Mouse (Mus musculus) forebrain, embryonic 12.5 days (tissue): ENCODE measurements around the gene Gja3. TPM values are rescaled to one million over a fixed set of nuclear protein-coding genes. Genes with fewer than 3 reads are reported as not detected.

Experiments
- ATAC-seq: fragments of 200-750 bp; cut with Nextera tagmentation; 2 replicates; pipeline ENCODE4 v1.8.0; 2017; ENCODE audit warnings: moderate TSS enrichment; ENCODE audit not compliant: low FRiP score
- H3K27ac ChIP-seq: fragments of 300-500 bp; sonication (generic); 2 replicates; pipeline ENCODE4 v1.5.1; 2016; ENCODE audit warnings: mild to moderate bottlenecking
- H3K27me3 ChIP-seq: fragments of 300-500 bp; sonication (generic); 2 replicates; pipeline ENCODE4 v1.6.1; 2016; ENCODE audit warnings: mild to moderate bottlenecking
- H3K36me3 ChIP-seq: fragments of 300-500 bp; sonication (generic); replicated peaks from 2 replicates; pipeline ENCODE4 v1.6.1; 2016; ENCODE audit warnings: mild to moderate bottlenecking
- H3K4me1 ChIP-seq: fragments of 300-500 bp; sonication (generic); 2 replicates; pipeline ENCODE4 v1.6.1; 2016
- H3K4me2 ChIP-seq: fragments of 300-500 bp; sonication (generic); 2 replicates; pipeline ENCODE4 v1.6.1; 2016; ENCODE audit warnings: mild to moderate bottlenecking, moderate library complexity
- H3K4me3 ChIP-seq: fragments of 300-500 bp; sonication (generic); replicated peaks from 2 replicates; pipeline ENCODE4 v1.5.1; 2016; ENCODE audit warnings: mild to moderate bottlenecking
- H3K9ac ChIP-seq: fragments of 300-500 bp; sonication (generic); 2 replicates; pipeline ENCODE4 v1.6.1; 2016; ENCODE audit warnings: mild to moderate bottlenecking
- H3K9me3 ChIP-seq: fragments of 300-500 bp; sonication (generic); 2 replicates; pipeline ENCODE4 v1.6.1; 2016
- WGBS: fragments of 180-500 bp; shearing (Covaris S2); methylation state at CpG from one replicate; pipeline ENCODE4 v1.1.7; 2016; 5-methylcytosine and 5-hydroxymethylcytosine counted together
- polyA plus RNA-seq: library from polyadenylated mRNA; unstranded; fragments of >200 nt; fragmentation: Nextera tagmentation; extraction: Ambion mirVana; gene quantifications from 2 replicates; pipeline ENCODE4 v1.2.1, GENCODE M21; 2016

The Gja3 gene
- 0.37 and 0.46 TPM in 2 replicates for polyA plus RNA-seq

DNA sequence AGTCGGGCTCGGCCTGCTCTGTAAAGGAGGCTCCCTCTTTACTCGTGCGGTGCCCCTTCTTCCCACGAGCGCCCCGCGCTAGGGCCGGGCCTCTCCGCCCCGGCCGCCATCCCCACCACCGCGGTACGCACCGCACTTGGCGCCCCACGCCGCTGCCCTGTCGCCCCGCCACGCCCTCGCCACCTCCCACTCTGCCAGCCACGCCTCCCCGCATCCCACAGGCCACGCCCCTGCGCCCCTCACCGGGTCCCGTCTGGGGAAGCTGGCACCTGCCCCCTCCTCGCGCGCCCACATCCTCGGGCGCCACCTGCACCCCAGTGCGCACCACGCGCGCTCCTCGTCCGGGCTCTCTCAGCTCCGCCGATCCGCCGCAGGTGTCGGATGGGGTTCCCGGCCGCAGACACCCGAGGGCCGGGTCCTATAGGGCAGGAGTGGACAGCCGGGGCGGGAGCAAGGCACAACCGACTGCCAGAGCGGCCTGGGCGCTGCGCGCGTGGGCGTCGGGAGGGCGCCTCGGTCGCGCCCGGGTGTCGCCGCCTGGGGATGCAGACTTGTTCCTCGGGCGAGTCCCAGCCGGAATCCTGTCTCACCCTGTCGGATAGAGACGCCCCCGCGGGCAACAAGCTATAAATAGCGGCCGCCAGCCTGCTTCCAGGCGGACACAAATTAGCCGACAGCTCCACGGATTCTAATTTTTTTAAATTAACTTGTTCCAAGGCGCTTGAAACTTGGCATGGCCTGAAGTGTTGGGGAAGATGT, at the start of gene Gja3:
TSS of gene Gja3 (minus strand) at position 538 of the 759 bp plus-strand sequence.
- Histone ChIP-seq H3K27ac (no peak within 1 kb of the TSS), H3K9ac (peak within 1 kb of the TSS; percentile 44)
- ATAC-seq = peak; percentile 53

DNA sequence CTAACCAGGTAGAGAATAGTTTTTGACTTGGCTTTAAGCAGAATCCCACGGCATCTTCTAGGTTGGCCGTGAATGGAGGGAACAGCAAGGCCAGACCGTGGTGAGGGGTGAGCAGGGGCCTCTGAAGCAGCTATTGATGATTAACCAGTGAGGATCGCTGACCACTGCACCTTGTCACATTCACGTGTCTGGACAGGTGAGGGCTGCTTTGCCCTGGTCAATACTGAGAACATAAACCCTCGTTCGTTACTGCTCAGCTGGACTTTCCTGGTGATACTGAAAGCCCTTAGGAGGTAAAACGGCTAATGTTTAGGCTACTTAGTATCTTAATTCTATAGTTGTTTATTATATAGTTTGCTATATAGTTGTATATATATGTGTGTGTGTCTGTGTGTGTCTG, 49.2 kb upstream of the Gja3 start:
- no peak overlapping the region for H3K4me3 ChIP-seq
- H3K9ac ChIP-seq = no peak overlapping the region
- H3K27me3 ChIP-seq = peaks cover 64% of the 10 kb centered on the region
- no peaks in the 10 kb centered on the region for H3K36me3 ChIP-seq
- H3K9me3 ChIP-seq = no peaks in the 10 kb centered on the region
- no peak for ATAC-seq
- WGBS = 80% methylated on average over 8 of the region's 8 CpGs
- H3K27ac ChIP-seq = no peak overlapping the region
- H3K4me2 ChIP-seq = no peak overlapping the region
- H3K4me1 ChIP-seq = peaks cover 17% of the 10 kb centered on the region

More for the DNA sequence above, at the start of gene Gja3:
- Histone ChIP-seq H3K36me3 (no peaks in the 10 kb centered on the region), H3K27me3 (peaks cover 50% of the 10 kb centered on the region), H3K4me1 (peaks cover 10% of the 10 kb centered on the region), H3K9me3 (no peaks in the 10 kb centered on the region), H3K4me3 (peak within 1 kb of the TSS; percentile 56), H3K4me2 (peak within 1 kb of the TSS; percentile 89)
- under 1% methylated on average over 78 of the region's 79 CpGs for WGBS

DNA sequence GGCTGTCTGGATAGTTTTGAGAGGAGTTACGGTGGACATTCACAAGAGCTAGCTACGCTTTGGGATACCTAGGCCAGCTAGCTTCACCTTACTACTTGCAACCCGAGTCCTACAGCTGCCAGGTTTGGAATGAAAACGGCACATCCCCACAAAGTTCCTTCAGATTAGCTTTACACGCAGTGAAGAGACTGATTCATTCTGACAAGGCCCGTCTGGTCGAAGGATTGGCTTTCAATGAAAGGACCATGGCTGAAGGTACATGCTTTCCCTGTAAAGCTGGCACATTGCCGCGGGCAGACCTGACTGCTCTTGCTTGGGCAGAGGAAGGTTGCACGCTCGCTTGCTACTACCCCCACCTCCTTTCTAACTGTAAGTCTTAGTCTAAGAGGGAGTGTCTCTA, 47.8 kb upstream of the Gja3 start:
- H3K9ac ChIP-seq = no peak overlapping the region
- H3K4me3 ChIP-seq = no peak overlapping the region
- no peaks in the 10 kb centered on the region for H3K36me3 ChIP-seq
- no peaks in the 10 kb centered on the region for H3K9me3 ChIP-seq
- H3K4me2 ChIP-seq = no peak overlapping the region
- no peak overlapping the region for H3K27ac ChIP-seq
- 45% methylated on average over 11 of the region's 11 CpGs for WGBS
- H3K4me1 ChIP-seq = peaks cover 17% of the 10 kb centered on the region
- peaks cover 70% of the 10 kb centered on the region for H3K27me3 ChIP-seq
- ATAC-seq = no peak

DNA sequence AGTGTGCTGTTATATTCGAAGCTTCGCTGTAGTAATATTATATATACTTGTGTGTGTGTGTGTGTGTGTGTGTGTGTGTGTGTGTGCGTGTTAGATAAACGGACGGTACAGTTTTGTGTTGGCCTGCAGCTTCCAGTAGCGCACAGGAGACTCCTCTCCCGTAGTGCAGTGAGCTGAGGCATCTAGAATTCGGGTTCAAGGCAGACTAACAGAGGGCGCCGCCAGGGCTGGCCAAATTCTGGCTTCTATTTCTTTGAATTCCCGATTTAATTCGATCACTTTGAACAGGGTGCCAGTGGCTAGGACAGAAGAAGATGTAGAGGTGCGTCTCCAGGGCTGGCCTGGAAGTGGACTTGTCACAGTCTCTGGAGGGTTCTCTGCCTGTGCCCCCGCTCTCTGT, 47.2 kb upstream of the Gja3 start:
- WGBS = 14% methylated on average over 14 of the region's 14 CpGs
- ATAC-seq = no peak
- Histone ChIP-seq H3K4me1 (peaks cover 17% of the 10 kb centered on the region), H3K9ac (no peak overlapping the region), H3K4me2 (peak overlapping the region; percentile 100), H3K27ac (no peak overlapping the region), H3K36me3 (no peaks in the 10 kb centered on the region), H3K27me3 (peaks cover 72% of the 10 kb centered on the region), H3K9me3 (no peaks in the 10 kb centered on the region), H3K4me3 (peak overlapping the region; percentile 60)

DNA sequence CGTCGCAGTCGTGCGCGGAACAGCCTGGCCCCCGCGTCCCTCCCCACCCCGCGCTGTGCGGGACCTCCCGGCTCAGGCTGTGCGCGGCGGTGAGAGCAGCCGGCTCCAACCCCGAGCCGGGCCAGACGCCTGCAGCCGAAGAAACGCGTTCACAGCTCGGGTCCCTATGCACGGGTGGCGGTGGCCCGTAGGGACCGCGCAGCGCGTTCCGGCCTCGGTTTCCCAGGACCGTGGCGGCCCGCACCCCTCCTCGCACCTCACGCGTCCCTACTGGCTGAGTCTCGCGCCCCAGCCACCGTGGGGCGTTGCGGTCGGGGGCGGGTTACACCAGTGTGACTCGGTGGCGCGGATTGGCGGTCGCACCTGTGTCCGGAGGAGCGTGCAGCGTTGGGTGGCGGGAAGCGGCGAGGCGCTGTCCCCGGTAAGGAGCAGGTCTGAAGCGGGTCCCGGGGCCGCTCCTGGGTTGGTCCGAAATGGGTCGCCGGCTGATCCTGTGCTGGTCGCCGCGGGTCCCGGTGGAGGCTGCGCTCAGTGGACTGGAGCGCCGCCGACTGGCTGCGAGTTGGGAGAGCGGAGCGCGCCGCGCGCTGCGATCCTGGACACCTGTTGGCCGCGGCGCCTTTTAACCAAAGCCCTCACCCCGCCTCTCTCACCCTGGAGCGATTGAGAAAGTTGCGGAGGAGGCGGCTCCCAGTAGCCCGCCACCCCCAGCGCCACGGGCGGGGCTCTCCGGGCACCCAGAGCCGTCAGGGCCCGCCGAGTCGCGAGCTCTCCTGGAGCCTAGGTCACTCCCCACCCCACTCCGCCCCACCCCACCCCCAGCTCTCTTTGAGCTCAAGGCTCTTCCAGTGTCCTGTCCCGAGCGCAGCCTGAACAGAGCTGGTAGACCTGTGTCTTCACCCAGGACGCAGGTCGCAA, 46.5 kb upstream of the Gja3 start, which contains the start of gene Gjb2:
TSS of gene Gjb2 (minus strand) at position 597 of the 918 bp plus-strand sequence.
- under 1% methylated on average over 99 of the region's 101 CpGs for WGBS
- peak within 1 kb of the TSS; percentile 100 for H3K4me2 ChIP-seq
- H3K27ac ChIP-seq = no peak within 1 kb of the TSS
- H3K4me1 ChIP-seq = peaks cover 17% of the 10 kb centered on the region
- H3K9me3 ChIP-seq = no peaks in the 10 kb centered on the region
- ATAC-seq = peak; percentile 55; the same call in 1 of the 2 replicates
- H3K9ac ChIP-seq = peak within 1 kb of the TSS; percentile 49
- peaks cover 72% of the 10 kb centered on the region for H3K27me3 ChIP-seq
- H3K36me3 ChIP-seq = no peaks in the 10 kb centered on the region
- H3K4me3 ChIP-seq = peak within 1 kb of the TSS; percentile 60

DNA sequence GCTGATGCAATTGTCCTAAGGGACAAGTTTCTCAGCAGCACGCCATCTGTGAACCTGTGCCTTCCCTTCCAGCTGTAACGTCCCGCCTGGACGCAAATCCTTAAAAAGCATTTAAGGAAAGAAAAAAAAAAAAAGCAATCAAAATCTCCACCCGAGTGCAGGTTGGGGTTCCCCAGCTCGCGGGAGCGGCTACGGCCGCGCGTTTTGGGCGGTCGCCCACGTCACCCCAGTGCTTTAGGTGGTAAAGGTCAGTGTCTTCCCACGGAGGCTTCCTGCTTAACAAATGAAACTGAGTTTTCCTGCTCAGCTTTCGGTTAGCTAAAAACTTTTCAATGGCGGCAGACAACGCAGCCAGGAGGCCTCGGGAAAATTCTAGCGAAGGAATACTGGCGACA, 45.8 kb upstream of the Gja3 start:
- H3K36me3 ChIP-seq = no peaks in the 10 kb centered on the region
- H3K4me2 ChIP-seq = peak overlapping the region; percentile 100
- H3K4me1 ChIP-seq = peaks cover 17% of the 10 kb centered on the region
- H3K4me3 ChIP-seq = peak overlapping the region; percentile 60
- no peaks in the 10 kb centered on the region for H3K9me3 ChIP-seq
- H3K27ac ChIP-seq = no peak overlapping the region
- H3K27me3 ChIP-seq = peaks cover 72% of the 10 kb centered on the region
- no peak for ATAC-seq
- peak overlapping the region; percentile 49; the same call in 1 of the 2 replicates for H3K9ac ChIP-seq
- WGBS = 1% methylated on average over 22 of the region's 22 CpGs

DNA sequence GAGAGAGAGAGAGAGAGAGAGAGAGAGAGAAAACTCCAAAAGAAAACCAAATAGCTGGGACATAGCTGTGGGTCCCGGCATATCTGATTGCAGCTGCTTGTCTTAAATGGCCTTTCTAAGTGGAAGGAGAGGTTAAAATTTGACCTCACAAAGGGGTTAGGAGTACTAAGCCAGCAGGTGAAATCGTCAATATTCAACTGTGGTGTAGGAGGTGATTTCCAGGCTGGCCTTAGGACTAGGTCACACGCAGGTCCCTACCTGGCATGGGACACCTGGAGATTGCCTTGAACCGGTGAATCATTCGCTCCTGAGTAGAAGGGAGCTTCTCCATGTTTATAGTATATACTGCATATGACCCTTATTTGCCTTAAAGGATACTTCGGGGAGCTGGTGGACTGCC, 45.2 kb upstream of the Gja3 start:
- no peak overlapping the region for H3K4me2 ChIP-seq
- no peak overlapping the region for H3K27ac ChIP-seq

DNA sequence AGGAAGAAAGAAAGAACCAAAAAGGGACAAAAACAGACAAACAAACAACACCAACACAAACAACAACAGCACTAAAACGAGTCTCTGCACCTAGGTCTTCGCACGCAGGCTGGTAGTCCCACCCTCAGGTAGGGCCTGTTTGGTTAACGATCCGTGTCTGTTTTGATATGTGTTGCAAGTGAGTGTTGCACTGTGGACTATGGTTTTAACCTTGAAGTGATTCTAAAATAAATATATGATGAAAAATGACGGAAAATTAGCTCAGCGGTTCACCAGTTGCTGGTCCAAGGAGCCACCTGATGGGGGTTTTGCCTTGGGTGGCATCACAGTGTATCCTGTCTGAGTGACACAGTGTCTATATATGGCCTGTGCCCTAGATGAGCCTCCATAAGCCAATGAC, 43.7 kb upstream of the Gja3 start:
- peaks cover 17% of the 10 kb centered on the region for H3K4me1 ChIP-seq
- ATAC-seq = no peak
- H3K9me3 ChIP-seq = no peaks in the 10 kb centered on the region
- H3K27me3 ChIP-seq = peaks cover 54% of the 10 kb centered on the region
- no peak overlapping the region for H3K4me2 ChIP-seq
- 91% methylated on average over 7 of the region's 7 CpGs for WGBS
- H3K4me3 ChIP-seq = no peak overlapping the region
- no peak overlapping the region for H3K9ac ChIP-seq
- no peaks in the 10 kb centered on the region for H3K36me3 ChIP-seq
- no peak overlapping the region for H3K27ac ChIP-seq

More for the DNA sequence above, 45.2 kb upstream of the Gja3 start:
- Histone ChIP-seq H3K4me3 (no peak overlapping the region), H3K4me1 (peaks cover 17% of the 10 kb centered on the region), H3K9me3 (no peaks in the 10 kb centered on the region), H3K36me3 (no peaks in the 10 kb centered on the region), H3K9ac (no peak overlapping the region), H3K27me3 (peaks cover 69% of the 10 kb centered on the region)
- 47% methylated on average over 6 of the region's 6 CpGs for whole genome bisulfite sequencing
- no peak for ATAC-seq

DNA sequence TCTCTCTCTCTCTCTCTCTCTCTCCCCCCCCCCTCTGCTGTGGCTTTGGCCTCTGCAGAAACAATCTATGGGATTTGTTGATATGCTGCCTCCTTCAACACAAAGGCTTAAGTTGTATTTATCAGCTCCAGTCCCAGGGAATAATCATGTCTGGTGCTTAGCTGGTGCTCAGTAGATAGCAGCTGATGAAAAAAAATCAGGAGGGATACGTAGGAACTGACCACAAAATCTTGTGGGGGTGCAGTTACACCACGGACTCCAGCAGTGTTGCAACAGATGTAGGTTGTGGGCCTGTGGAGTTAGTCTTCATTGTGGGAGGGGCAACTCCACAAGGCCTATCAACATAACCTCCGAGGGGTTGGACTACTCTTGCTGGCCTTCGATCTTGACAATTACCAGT, 38.0 kb upstream of the Gja3 start:
- no peak overlapping the region for H3K27ac ChIP-seq
- H3K9me3 ChIP-seq = no peaks in the 10 kb centered on the region
- H3K9ac ChIP-seq = no peak overlapping the region
- H3K4me3 ChIP-seq = no peak overlapping the region
- H3K4me1 ChIP-seq = no peaks in the 10 kb centered on the region
- H3K27me3 ChIP-seq = peaks cover 3% of the 10 kb centered on the region; the same call in 1 of the 2 replicates
- no peak for ATAC-seq
- H3K36me3 ChIP-seq = no peaks in the 10 kb centered on the region
- WGBS = 72% methylated on average over 4 of the region's 4 CpGs
- H3K4me2 ChIP-seq = no peak overlapping the region

DNA sequence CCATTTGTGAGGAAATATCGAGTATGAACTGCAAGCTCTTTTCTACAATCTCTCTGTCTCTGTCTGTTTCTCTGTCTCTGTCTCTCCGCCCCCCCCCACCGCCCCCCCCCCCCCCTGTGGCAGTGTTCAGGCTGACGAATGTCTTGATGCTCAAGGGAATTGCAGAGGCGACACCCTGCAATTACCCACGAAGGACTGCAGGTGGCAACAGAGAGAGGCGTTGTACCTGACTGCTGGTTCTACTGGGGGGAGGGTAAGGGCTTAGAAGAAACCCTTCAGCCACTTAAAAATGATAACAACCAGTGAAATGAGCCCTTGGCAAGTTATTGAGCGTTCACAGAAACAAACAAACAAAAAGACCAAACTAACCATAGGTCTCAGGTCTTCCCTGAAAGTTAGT, 35.1 kb upstream of the Gja3 start:
- no peak overlapping the region for H3K27ac ChIP-seq
- H3K9ac ChIP-seq = no peak overlapping the region
- ATAC-seq = no peak
- no peak overlapping the region for H3K4me3 ChIP-seq
- H3K9me3 ChIP-seq = no peaks in the 10 kb centered on the region
- no peaks in the 10 kb centered on the region for H3K36me3 ChIP-seq
- no peaks in the 10 kb centered on the region for H3K27me3 ChIP-seq
- no peaks in the 10 kb centered on the region for H3K4me1 ChIP-seq
- H3K4me2 ChIP-seq = no peak overlapping the region
- 6% methylated on average over 8 of the region's 8 CpGs for WGBS

DNA sequence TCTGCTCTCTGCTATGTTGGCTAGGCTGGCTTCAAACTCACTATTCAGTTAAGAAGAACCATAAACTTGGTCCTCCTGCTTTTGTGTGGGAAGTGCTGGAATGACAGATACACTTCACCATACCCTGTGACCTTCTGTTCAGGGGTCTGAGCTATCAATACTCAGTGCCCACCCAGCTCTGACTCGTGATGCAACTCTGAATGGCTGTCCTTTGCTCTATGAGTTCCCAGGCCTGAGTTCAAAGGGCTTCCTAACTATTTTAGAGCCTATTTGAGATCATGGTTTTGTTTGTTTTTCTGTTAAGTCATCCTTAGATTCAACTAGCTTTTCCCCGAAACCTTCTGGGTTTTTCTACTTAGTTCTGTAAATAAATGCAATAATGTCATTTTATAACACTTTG, 32.1 kb upstream of the Gja3 start:
- H3K27ac ChIP-seq = no peak overlapping the region
- no peaks in the 10 kb centered on the region for H3K36me3 ChIP-seq
- WGBS = 62% methylated on average over 2 of the region's 2 CpGs
- H3K27me3 ChIP-seq = no peaks in the 10 kb centered on the region
- no peak overlapping the region for H3K9ac ChIP-seq
- no peak overlapping the region for H3K4me3 ChIP-seq
- ATAC-seq = no peak
- no peaks in the 10 kb centered on the region for H3K4me1 ChIP-seq
- no peak overlapping the region for H3K4me2 ChIP-seq
- no peaks in the 10 kb centered on the region for H3K9me3 ChIP-seq

DNA sequence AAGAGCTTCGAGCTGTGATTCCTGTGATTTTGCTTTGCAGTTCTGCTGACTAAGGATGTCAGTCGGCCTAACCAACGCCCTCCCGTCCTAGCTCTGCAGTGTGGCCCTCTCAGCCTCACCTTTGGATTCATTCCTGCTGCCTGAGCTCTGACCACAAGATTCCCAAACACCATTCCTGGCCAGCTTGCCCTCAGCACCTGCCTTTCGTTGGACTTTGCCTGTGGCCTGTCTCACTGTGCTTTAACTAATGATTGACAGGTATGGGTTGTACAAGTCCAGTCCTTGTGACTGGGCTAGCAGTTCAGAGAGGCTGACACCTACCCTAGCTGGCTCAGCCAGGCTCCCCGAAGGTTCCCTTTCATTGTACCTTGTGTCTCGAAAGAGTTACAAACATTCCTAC, 31.2 kb upstream of the Gja3 start:
- WGBS = 90% methylated on average over 7 of the region's 7 CpGs
- Histone ChIP-seq H3K4me3 (no peak overlapping the region), H3K4me2 (no peak overlapping the region), H3K36me3 (no peaks in the 10 kb centered on the region), H3K9me3 (no peaks in the 10 kb centered on the region), H3K27me3 (no peaks in the 10 kb centered on the region), H3K4me1 (no peaks in the 10 kb centered on the region), H3K9ac (no peak overlapping the region), H3K27ac (no peak overlapping the region)
- ATAC-seq = no peak
